Mouse (Mus musculus) brain, embryonic 18.5 days (tissue): ENCODE data around the gene Rcor2.
A peak's percentile ranks its signal among the peaks of the same experiment; 100 is the strongest.

Experiments
- DNase-seq: peaks from one replicate; pipeline ENCODE4 v3.0.0-alpha.2; 2012; ENCODE audit warnings: low read depth, low spot score

The Rcor2 gene

GRCm38 (mm10) chr19:7264766-7265331 lies 2.3 kb upstream of the Rcor2 start:
- no peak for DNase-seq

- no peak for DNase-seq
Measured at GRCm38 (mm10) chr19:7265478-7266191, 1.5 kb upstream of the Rcor2 start.

- no peak for DNase-seq
Measured at GRCm38 (mm10) chr19:7266421-7266831, 699 bp upstream of the Rcor2 start.

GRCm38 (mm10) chr19:7267781-7268721 lies 926 bp downstream of the Rcor2 start:
- DNase-seq, result peak; percentile 64

GRCm38 (mm10) chr19:7268722-7269090 lies 1.6 kb downstream of the Rcor2 start:
- no peak for DNase-seq

GRCm38 (mm10) chr19:7269290-7270044 lies 2.3 kb downstream of the Rcor2 start:
- DNase-seq, result no peak

- no peak for DNase-seq
Measured at GRCm38 (mm10) chr19:7273486-7273885, 6.4 kb downstream of the Rcor2 start.

GRCm38 (mm10) chr19:7274326-7274990 lies 7.3 kb downstream of the Rcor2 start:
- DNase-seq, result no peak

GRCm38 (mm10) chr19:7275131-7275789 lies 8.1 kb downstream of the Rcor2 start:
- no peak for DNase-seq

GRCm38 (mm10) chr19:7276053-7276659 lies 9.0 kb downstream of the Rcor2 start:
- DNase-seq, result no peak

GRCm38 (mm10) chr19:7276796-7277195 lies 9.7 kb downstream of the Rcor2 start:
- no peak for DNase-seq

- no peak for DNase-seq
Measured at GRCm38 (mm10) chr19:7278200-7278906, 11.2 kb downstream of the Rcor2 start.

GRCm38 (mm10) chr19:7279114-7279513 lies 12.0 kb downstream of the Rcor2 start:
- DNase-seq, result no peak

- DNase-seq, result no peak
Measured at GRCm38 (mm10) chr19:7280557-7281330, 13.6 kb downstream of the Rcor2 start.

- no peak for DNase-seq
Measured at GRCm38 (mm10) chr19:7286563-7287315, 19.6 kb downstream of the Rcor2 start.

- no peak for DNase-seq
Measured at GRCm38 (mm10) chr19:7288288-7288687, 21.2 kb downstream of the Rcor2 start.

GRCm38 (mm10) chr19:7289767-7290166 lies 22.6 kb downstream of the Rcor2 start:
- DNase-seq, result no peak
